Mouse (Mus musculus) testis, adult 2 months (tissue): ENCODE measurements around the gene Prpsap2. TPM values are rescaled to one million over a fixed set of nuclear protein-coding genes. Genes with fewer than 3 reads are reported as not detected.
"Not testable (repeated sequence)": the region's sequence is repeated elsewhere in the genome, so short reads cannot be mapped to it uniquely, and the experiment has no call there.

ENCODE experiments used
- H3K27ac ChIP-seq: fragments of 200-500 bp; 2 replicates; pipeline ENCODE4 v1.5.1; 2012; ENCODE audit warnings: low read depth, low read length; ENCODE audit not compliant: control insufficient read depth, insufficient read depth
- H3K27me3 ChIP-seq: fragments of 200-500 bp; 2 replicates; pipeline ENCODE4 v1.6.1; 2012; ENCODE audit warnings: mild to moderate bottlenecking, low read length, moderate library complexity; ENCODE audit not compliant: control insufficient read depth, insufficient read depth
- H3K36me3 ChIP-seq: fragments of 200-500 bp; 2 replicates; pipeline ENCODE4 v1.6.1; 2012; ENCODE audit warnings: mild to moderate bottlenecking, low read length; ENCODE audit not compliant: control insufficient read depth, insufficient read depth
- H3K4me1 ChIP-seq: fragments of 200-500 bp; 2 replicates; pipeline ENCODE4 v1.6.1; 2012; ENCODE audit warnings: low read length; ENCODE audit not compliant: control insufficient read depth, insufficient read depth
- H3K4me3 ChIP-seq: fragments of 200-500 bp; 2 replicates; pipeline ENCODE4 v1.5.1; 2012; ENCODE audit warnings: low read depth, mild to moderate bottlenecking, low read length, moderate library complexity, mixed read lengths; ENCODE audit not compliant: control insufficient read depth
- CTCF ChIP-seq: fragments of 200-500 bp; IDR thresholded peaks from 2 replicates; pipeline ENCODE4 v1.5.1; 2012; ENCODE audit warnings: low read depth, mild to moderate bottlenecking, inconsistent platforms, low read length, moderate library complexity; ENCODE audit not compliant: control insufficient read depth, insufficient read depth, insufficient replicate concordance
- POLR2A ChIP-seq: fragments of 200-500 bp; IDR thresholded peaks from 2 replicates; pipeline ENCODE4 v1.6.1; 2012; ENCODE audit warnings: low read depth, mild to moderate bottlenecking, inconsistent platforms, low read length, moderate library complexity; ENCODE audit not compliant: control insufficient read depth
- polyA plus RNA-seq: library from polyadenylated mRNA; depleted of rRNA; stranded (reverse); fragments of >200 nt; gene quantifications from 2 replicates; pipeline ENCODE4 v1.2.3, GENCODE M21; 2012; rRNA removed

Prpsap2 gene
- 14.6 and 16.8 TPM in 2 replicates for polyA plus RNA-seq

DNA sequence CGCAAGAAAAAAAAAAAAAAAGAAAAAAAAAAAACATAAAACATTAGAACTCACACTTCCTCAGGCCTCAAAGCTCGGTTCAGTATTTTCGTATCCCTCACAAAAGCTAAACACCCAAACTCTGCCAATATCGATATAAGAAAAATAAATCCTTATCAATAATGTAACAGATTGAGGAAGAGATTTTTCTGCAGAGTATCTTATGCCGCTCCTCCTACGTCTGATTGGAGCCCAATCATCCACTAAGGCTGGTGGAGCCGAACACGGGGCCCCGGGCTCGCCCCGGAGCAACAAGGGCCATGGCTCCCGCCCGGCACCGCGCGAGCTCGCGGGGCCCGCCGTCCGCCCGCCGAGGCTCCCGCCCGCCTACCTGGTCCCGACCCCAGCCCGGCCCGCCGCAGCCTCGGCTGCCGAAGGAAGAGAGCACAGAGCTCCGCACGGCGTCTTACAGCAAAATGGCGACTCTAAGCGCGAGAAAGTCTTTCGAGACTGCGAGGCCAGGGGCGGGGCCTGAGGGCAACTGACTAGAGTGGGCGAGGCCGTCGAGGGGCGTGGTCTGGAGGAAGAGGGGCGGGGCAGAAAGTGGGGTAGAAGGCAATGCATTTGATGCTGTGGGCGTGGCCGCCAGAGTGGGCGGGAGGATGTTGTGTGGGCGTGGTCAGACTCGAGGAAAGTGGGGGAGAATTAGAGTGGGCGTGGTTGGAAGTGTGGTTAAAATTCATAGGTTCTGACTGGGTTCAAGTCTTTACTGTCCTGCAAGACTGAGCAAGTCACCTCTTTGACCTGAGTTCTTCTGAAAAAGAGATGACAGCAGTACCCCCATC is at the start of gene Prpsap2:
Gene Prpsap2, minus strand, starts transcription at position 505 of the 824 bp plus-strand sequence.
- Histone ChIP-seq H3K27ac (peak within 1 kb of the TSS; percentile 89), H3K4me1 (peaks cover 2% of the 10 kb centered on the region; the same call in 1 of the 2 replicates), H3K36me3 (peaks cover 2% of the 10 kb centered on the region), H3K27me3 (no peaks in the 10 kb centered on the region), H3K4me3 (peak within 1 kb of the TSS; percentile 89)
- TF ChIP-seq POLR2A = peak; percentile 90
- no peak for TF ChIP-seq CTCF

DNA sequence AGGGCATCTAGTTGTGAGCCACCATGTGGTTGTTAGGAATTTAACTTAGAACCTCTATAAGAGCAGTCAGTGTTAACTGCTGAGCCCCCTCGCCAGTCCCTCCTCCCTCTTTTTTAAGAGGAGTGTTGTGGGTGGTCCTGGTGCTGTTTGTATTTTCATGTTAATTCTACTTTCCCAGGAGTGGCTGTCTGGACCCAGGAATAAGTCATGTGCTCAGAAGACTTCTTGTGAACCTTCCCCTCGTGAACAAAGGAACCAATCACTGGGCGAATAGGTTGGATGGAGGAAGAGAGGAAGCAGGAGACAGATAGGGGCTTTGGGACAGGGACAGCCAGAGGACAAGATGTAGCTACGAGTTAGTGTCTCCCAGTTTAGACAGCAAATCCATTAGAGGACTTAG is 47.9 kb upstream of the Prpsap2 start:
- TF ChIP-seq POLR2A (no peak), CTCF (no peak)
- Histone ChIP-seq H3K27ac (no peak overlapping the region), H3K4me3 (no peak overlapping the region), H3K27me3 (no peaks in the 10 kb centered on the region), H3K36me3 (peaks cover 3% of the 10 kb centered on the region; the same call in 1 of the 2 replicates), H3K4me1 (no peaks in the 10 kb centered on the region)

DNA sequence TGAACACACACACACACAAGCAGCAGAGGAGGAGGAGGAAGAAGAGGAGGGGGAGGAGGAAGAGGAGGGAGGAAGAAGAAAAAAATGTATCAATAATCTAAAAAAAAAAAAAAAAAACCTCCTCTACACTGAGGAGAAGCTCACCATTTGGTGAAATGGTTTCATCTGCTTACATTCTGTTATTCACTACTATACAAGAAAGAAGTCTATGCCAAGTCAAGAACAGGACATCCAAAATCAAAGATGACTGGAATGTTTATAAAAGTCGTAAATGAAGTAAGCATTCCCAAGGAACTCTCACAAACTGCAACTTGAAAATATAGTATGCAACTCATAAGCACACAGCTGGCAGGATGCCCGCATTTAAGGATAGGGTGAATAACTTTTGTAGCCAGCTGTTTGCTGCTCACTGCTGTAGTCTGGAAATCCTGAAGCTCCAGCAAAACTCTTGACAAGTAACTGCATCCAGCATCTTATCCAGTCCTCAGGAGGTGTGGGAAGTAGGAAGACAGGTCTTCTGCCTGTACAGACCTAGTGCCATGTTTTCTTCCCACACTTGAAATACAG is 46.7 kb upstream of the Prpsap2 start:
- no peaks in the 10 kb centered on the region for H3K27me3 ChIP-seq
- TF ChIP-seq CTCF (no peak), POLR2A (no peak)
- peaks cover 3% of the 10 kb centered on the region; the same call in 1 of the 2 replicates for H3K36me3 ChIP-seq
- no peaks in the 10 kb centered on the region for H3K4me1 ChIP-seq
- no peak overlapping the region for H3K27ac ChIP-seq
- no peak overlapping the region for H3K4me3 ChIP-seq

DNA sequence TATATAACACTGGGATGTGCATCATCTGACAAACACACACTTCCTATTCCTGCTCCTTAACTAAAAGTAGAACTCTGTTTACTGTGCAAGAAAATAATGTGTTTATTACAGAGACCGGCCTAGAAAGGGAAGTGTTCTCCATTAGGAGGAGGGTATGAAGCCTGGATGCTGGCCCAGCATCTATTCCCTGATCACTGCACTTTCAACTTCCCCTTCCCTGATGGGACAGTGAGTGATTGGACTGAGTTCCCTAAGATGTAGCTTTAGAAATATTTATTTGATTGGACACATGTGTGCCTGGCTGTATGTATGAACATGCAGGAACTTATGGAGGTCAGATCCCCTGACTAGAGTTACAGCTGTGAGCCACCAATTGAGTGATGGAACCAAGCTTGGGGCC is 31.6 kb upstream of the Prpsap2 start:
- Histone ChIP-seq H3K4me1 (no peaks in the 10 kb centered on the region), H3K27me3 (no peaks in the 10 kb centered on the region), H3K36me3 (peaks cover 5% of the 10 kb centered on the region), H3K27ac (no peak overlapping the region), H3K4me3 (no peak overlapping the region)
- TF ChIP-seq CTCF = no peak
- no peak for TF ChIP-seq POLR2A

DNA sequence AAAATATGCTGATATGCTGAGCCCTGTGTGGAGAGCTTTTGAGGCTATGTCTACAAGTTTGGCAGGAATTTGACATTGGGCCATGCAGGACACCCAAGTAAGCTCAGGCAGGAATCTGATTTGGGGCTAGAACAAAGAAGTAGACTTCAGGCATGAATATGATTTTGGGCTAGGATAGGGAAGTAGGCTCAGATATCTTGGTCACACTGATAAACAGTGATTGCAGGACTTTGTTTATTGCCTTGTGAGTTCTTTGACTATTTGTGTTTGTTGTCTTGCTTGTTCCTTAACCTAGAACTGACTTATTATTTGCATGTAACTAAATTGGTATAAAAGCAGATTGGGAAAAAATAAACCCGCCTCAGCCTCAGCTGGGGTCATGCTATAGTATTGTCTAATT is 26.7 kb upstream of the Prpsap2 start:
- no peaks in the 10 kb centered on the region for H3K4me1 ChIP-seq
- no peak overlapping the region for H3K27ac ChIP-seq
- no peak for TF ChIP-seq CTCF
- TF ChIP-seq POLR2A = no peak
- H3K36me3 ChIP-seq = peaks cover 2% of the 10 kb centered on the region
- no peak overlapping the region for H3K4me3 ChIP-seq
- no peaks in the 10 kb centered on the region for H3K27me3 ChIP-seq

DNA sequence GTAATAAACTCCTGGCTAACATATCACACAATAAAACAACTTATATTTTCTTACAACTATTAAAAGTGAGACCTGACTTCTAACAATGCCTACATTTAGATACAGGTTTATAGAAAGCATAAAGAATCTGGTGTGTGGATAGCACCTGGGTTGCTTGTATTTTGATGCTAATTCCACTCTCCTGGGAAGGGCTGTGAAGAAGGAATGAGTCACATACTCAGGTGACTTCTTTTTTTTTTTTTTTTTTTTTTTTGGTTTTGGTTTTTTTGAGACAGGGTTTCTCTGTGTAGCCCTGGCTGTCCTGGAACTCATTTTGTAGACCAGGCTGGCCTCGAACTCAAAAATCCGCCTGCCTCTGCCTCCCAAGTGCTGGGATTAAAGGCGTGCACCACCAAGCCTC is 20.6 kb upstream of the Prpsap2 start:
- not testable (repeated sequence) for H3K27me3 ChIP-seq, H3K4me3 ChIP-seq, H3K36me3 ChIP-seq, H3K27ac ChIP-seq, H3K4me1 ChIP-seq

DNA sequence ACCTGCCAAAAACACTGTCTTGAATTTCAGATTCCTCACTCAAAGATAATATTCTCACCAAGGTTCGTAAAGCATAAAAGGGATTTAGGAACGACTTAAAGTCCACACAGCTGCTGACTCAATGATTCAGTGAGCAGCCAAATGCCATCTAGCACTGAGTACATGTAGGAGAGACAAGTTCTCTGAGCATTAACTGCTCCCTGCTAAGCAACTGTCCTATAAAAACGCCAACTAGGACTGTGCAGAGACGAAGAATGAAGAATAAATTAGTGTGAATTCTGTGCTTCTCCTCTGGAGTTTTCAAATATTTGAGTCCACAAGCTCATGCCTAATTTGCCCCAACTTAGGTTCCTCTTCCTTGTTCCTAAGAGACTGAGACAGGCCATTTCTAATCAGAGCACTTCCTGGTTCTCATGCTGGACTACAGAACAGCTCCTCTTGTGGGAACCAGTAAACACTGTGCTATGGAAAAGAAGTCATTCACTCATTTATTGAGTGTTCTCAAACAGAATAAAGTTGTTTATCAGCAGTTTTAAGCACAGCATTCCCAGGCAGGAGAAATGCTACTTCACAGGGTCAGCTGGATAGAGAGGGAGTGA is 12.8 kb upstream of the Prpsap2 start:
- H3K36me3 ChIP-seq = no peaks in the 10 kb centered on the region; the same call in 1 of the 2 replicates
- TF ChIP-seq CTCF (no peak), POLR2A (no peak)
- no peaks in the 10 kb centered on the region for H3K4me1 ChIP-seq
- no peak overlapping the region for H3K27ac ChIP-seq
- H3K4me3 ChIP-seq = no peak overlapping the region
- no peaks in the 10 kb centered on the region for H3K27me3 ChIP-seq
